Mouse (Mus musculus) hindbrain, postnatal 0 days (tissue): ENCODE results near the gene Frzb. TPM values are rescaled to one million over a fixed set of nuclear protein-coding genes. Genes with fewer than 3 reads are reported as not detected.

ENCODE experiments used
- ATAC-seq: fragments of 200-750 bp; cut with Nextera tagmentation; 2 replicates; pipeline ENCODE4 v1.8.0; 2017; ENCODE audit warnings: mild to moderate bottlenecking, moderate TSS enrichment, moderate library complexity
- DNase-seq: peaks from one replicate; pipeline ENCODE4 v3.0.0-alpha.2; 2015; ENCODE audit warnings: low spot score
- H3K27ac ChIP-seq: fragments of 300-500 bp; sonication (generic); 2 replicates; pipeline ENCODE4 v1.5.1; 2014; ENCODE audit warnings: mild to moderate bottlenecking
- H3K27me3 ChIP-seq: fragments of 300-500 bp; sonication (generic); 2 replicates; pipeline ENCODE4 v1.6.1; 2014; ENCODE audit warnings: low read length, mixed read lengths; ENCODE audit not compliant: insufficient read depth
- H3K36me3 ChIP-seq: fragments of 300-500 bp; sonication (generic); 2 replicates; pipeline ENCODE4 v1.6.1; 2014; ENCODE audit warnings: low read length, mixed read lengths; ENCODE audit not compliant: insufficient read depth
- H3K4me1 ChIP-seq: fragments of 300-500 bp; sonication (generic); 2 replicates; pipeline ENCODE4 v1.6.1; 2014; ENCODE audit warnings: antibody characterized with exemption, low read length, mixed read lengths; ENCODE audit not compliant: insufficient read depth
- H3K4me2 ChIP-seq: fragments of 300-500 bp; sonication (generic); 2 replicates; pipeline ENCODE4 v1.6.1; 2014; ENCODE audit warnings: low read depth, mild to moderate bottlenecking, low read length, moderate library complexity, mixed read lengths
- H3K4me3 ChIP-seq: fragments of 300-500 bp; sonication (generic); 2 replicates; pipeline ENCODE4 v1.5.1; 2014; ENCODE audit warnings: low read length
- H3K9ac ChIP-seq: fragments of 300-500 bp; sonication (generic); replicated peaks from 2 replicates; pipeline ENCODE4 v1.6.1; 2014; ENCODE audit warnings: mild to moderate bottlenecking, low read length, moderate library complexity, mixed read lengths
- H3K9me3 ChIP-seq: fragments of 300-500 bp; sonication (generic); 2 replicates; pipeline ENCODE4 v1.6.1; 2016; ENCODE audit warnings: low read length, mixed read lengths
- CTCF ChIP-seq: IDR thresholded peaks from 2 replicates; pipeline ENCODE4 v1.5.1; 2016; ENCODE audit warnings: antibody characterized with exemption, control low read depth, low read depth
- WGBS: fragments of 180-500 bp; shearing (Covaris S2); extraction: QIAGEN DNeasy Blood & Tissue Kit; methylation state at CpG from one replicate; pipeline ENCODE4 v1.1.7; 2014; 5-methylcytosine and 5-hydroxymethylcytosine counted together
- polyA plus RNA-seq: library from polyadenylated mRNA; unstranded; fragments of >200 nt; fragmentation: Nextera tagmentation; extraction: Ambion mirVana; gene quantifications from 2 replicates; pipeline ENCODE4 v1.2.1, GENCODE M21; 2015
- total RNA-seq: library from RNA; depleted of rRNA; stranded (reverse); fragments of >200 nt; gene quantifications from 2 replicates; pipeline ENCODE4 v1.2.3, GENCODE M21; 2014; rRNA removed

Gene Frzb
- total and polyA plus RNA-seq, 2 experiments from 2014 or later = 9.3 to 9.5 TPM

DNA sequence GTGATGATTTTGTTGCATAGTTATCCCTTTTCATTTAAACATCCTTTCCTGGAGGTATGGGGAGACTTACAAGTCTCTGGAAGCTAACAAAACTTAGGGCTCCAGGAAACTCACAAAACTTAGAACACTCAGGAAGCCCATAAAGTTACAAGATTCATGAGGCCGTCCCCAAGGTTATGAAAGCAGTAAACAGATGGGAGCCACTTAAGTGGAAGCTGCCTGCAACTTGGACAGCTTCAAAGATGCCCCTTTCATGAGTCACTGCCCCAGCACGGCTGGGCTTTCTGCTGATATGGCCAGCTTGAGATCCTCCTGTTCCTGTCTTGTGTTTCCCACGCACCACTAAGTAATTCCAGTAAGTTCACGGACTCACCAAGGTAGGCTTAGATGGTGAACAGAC, 63.0 kb downstream of the Frzb start:
- no peak overlapping the region for H3K4me3 ChIP-seq
- no peak for DNase-seq
- no peak overlapping the region for H3K27ac ChIP-seq
- no peaks in the 10 kb centered on the region for H3K4me1 ChIP-seq
- no peaks in the 10 kb centered on the region for H3K27me3 ChIP-seq
- no peak overlapping the region for H3K9ac ChIP-seq
- no peak for ATAC-seq
- H3K4me2 ChIP-seq = no peak overlapping the region
- no peak for TF ChIP-seq CTCF
- no peaks in the 10 kb centered on the region for H3K9me3 ChIP-seq
- 83% methylated on average over 4 of the region's 4 CpGs for WGBS
- no peaks in the 10 kb centered on the region for H3K36me3 ChIP-seq

DNA sequence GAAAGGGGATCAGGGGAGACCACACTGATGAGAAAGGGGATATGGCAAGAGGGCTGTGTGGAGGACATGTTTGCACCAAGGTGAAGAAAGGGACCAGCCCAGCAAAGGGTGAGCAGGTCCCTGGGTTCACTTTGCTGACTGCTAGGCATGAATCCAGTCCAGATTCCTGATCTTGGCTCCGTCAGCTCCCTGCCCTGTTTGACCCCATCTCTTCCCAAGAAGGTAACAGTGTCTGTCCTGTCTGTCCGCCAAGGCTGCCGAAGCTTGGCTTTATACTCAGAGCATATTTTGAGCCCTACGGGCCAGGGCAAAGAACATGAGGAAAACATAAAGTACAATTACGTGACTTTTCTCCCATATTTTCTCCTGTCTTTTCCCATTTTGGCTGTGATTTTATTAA, 67.6 kb downstream of the Frzb start:
- H3K27me3 ChIP-seq = no peaks in the 10 kb centered on the region
- no peaks in the 10 kb centered on the region for H3K4me1 ChIP-seq
- WGBS = 92% methylated on average over 5 of the region's 5 CpGs
- no peak overlapping the region for H3K4me3 ChIP-seq
- no peak for TF ChIP-seq CTCF
- H3K9ac ChIP-seq = no peak overlapping the region
- no peak overlapping the region for H3K4me2 ChIP-seq
- no peak for DNase-seq
- no peak overlapping the region for H3K27ac ChIP-seq
- no peak for ATAC-seq
- H3K36me3 ChIP-seq = no peaks in the 10 kb centered on the region
- no peaks in the 10 kb centered on the region for H3K9me3 ChIP-seq

DNA sequence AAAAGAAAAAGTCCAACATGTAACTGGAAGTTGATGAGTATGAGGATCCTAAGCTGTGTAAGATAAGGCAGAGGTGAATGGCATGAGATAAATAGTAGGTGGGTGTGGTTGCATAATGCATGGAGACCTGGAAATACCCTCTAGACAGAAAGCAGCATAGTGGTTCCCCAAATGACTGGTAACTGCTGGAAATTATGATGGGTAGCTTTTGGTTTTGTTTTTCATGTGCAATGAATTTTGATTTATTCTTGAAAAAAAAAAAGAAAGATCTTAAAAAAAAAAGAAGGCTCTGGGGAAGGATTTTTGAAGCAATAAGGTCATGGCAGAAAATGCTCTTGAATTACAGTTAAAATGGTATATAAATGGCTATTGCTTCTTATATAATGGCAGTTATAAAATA, 72.5 kb downstream of the Frzb start:
- H3K36me3 ChIP-seq = no peaks in the 10 kb centered on the region
- ATAC-seq = no peak
- no peak for DNase-seq
- H3K27ac ChIP-seq = no peak overlapping the region
- H3K9ac ChIP-seq = no peak overlapping the region
- H3K4me3 ChIP-seq = no peak overlapping the region
- H3K4me1 ChIP-seq = no peaks in the 10 kb centered on the region
- H3K4me2 ChIP-seq = no peak overlapping the region
- no peaks in the 10 kb centered on the region for H3K27me3 ChIP-seq
- H3K9me3 ChIP-seq = no peaks in the 10 kb centered on the region
- TF ChIP-seq CTCF = no peak

DNA sequence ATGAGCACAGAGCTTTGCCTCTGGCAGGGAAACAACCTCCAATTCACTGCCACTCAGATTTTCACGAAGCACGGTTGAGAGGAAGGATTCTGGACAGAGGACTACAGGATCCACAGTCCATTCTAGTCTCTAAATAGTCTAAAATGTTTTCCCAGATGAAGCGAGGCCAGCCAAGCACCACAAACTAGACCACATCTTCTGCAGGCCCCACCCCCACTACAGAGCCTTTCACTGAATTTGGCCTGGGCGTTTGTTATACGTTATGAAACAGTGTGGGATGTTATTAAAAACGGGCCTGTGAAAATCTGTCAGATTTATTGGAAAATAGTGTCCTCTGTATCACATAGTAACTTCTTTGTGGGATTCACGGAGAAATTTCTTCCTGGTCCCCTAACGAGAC, 76.0 kb downstream of the Frzb start:
- Histone ChIP-seq H3K4me2 (no peak overlapping the region), H3K27me3 (no peaks in the 10 kb centered on the region), H3K9me3 (no peaks in the 10 kb centered on the region), H3K4me1 (no peaks in the 10 kb centered on the region), H3K4me3 (no peak overlapping the region), H3K27ac (no peak overlapping the region), H3K36me3 (no peaks in the 10 kb centered on the region), H3K9ac (no peak overlapping the region)
- ATAC-seq (no peak), DNase-seq (no peak)
- 78% methylated on average over 8 of the region's 8 CpGs for WGBS
- no peak for TF ChIP-seq CTCF

Other genes starting within 250 kb of the Frzb start
- gene Prdx6b, start 155.2 kb downstream of the Frzb start, total RNA-seq = not detected in 2 replicates
- gene Prdx6b, start 155.2 kb downstream of the Frzb start, polyA plus RNA-seq = not detected in 2 replicates
- gene Dnajc10, start 132.2 kb downstream of the Frzb start, total RNA-seq = 51.8 and 58.2 TPM in 2 replicates
- 63.4 and 66.6 TPM in 2 replicates for gene Dnajc10, start 132.2 kb downstream of the Frzb start, polyA plus RNA-seq
- gene Nckap1, start 133.8 kb upstream of the Frzb start, total RNA-seq = 112 and 119 TPM in 2 replicates
- 80.2 and 81.9 TPM in 2 replicates for gene Nckap1, start 133.8 kb upstream of the Frzb start, polyA plus RNA-seq
- gene Dusp19, start 169.4 kb upstream of the Frzb start, total RNA-seq = 14.7 and 17.5 TPM in 2 replicates
- gene Dusp19, start 169.4 kb upstream of the Frzb start, polyA plus RNA-seq = 11.4 and 11.5 TPM in 2 replicates
- 42.4 and 48.1 TPM in 2 replicates for gene Nup35, start 169.6 kb upstream of the Frzb start, total RNA-seq
- 30.4 and 32.4 TPM in 2 replicates for gene Nup35, start 169.6 kb upstream of the Frzb start, polyA plus RNA-seq